Mouse (Mus musculus): ENCODE results near the gene Hist1h3c. TPM values are rescaled to one million over a fixed set of nuclear protein-coding genes. Genes with fewer than 3 reads are reported as not detected.
A peak's percentile ranks its signal among the peaks of the same experiment; 100 is the strongest.
"Not testable (repeated sequence)": the region's sequence is repeated elsewhere in the genome, so short reads cannot be mapped to it uniquely, and the experiment has no call there.

The Hist1h3c gene
- polyA plus RNA-seq, 1 experiment, result 1.2 TPM

DNA sequence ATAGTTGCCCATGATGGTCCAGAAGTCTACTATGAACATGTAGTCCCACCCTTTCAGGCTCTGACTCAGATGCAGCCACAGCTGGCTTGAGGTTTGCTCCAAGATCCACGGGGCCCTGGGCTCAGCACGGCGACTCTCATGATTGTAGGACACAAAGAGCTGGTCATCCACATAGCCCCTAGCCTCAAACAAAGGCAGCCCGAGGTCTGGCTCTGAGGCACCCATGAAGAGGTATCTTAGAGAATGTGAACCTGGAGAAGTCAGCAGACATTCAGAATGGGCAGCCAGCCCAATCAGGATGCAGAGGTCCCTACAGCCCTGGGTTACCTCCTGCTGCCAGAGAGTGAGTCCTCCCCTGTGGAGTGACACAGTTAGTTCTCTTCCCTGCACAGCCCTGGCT, 37.4 kb downstream of the Hist1h3c start:
- no peak for TF ChIP-seq CTCF (IDR thresholded peaks at IDR 0.05; ENCODE audit: low read depth, low read length)
- no peak for TF ChIP-seq POLR2A (IDR thresholded peaks at IDR 0.05; ENCODE audit: borderline replicate concordance, low read depth, low read length)
- Histone ChIP-seq H3K4me3 (ENCODE audit: insufficient read depth, low read length) (no peak overlapping the region), H3K4me1 (ENCODE audit: control insufficient read depth, insufficient read depth, low read length) (peaks cover 57% of the 10 kb centered on the region), H3K27ac (ENCODE audit: insufficient read depth, low read depth, low read length) (no peak overlapping the region)

GRCm38 (mm10) chr13:23706771-23707170, 38.6 kb downstream of the Hist1h3c start:
- TF ChIP-seq CTCF (IDR thresholded peaks at IDR 0.05; ENCODE audit: low read depth, low read length) (no peak), POLR2A (IDR thresholded peaks at IDR 0.05; ENCODE audit: borderline replicate concordance, low read depth, low read length) (no peak)
- Histone ChIP-seq H3K27ac (ENCODE audit: insufficient read depth, low read depth, low read length) (peak overlapping the region; percentile 77), H3K4me1 (ENCODE audit: control insufficient read depth, insufficient read depth, low read length) (peaks cover 60% of the 10 kb centered on the region), H3K4me3 (ENCODE audit: insufficient read depth, low read length) (no peak overlapping the region)

GRCm38 (mm10) chr13:23705751-23706356, 39.5 kb downstream of the Hist1h3c start:
- H3K4me3 ChIP-seq (ENCODE audit: insufficient read depth, low read length), result no peak overlapping the region
- H3K4me1 ChIP-seq (ENCODE audit: control insufficient read depth, insufficient read depth, low read length), result peaks cover 54% of the 10 kb centered on the region
- no peak for TF ChIP-seq CTCF (IDR thresholded peaks at IDR 0.05; ENCODE audit: low read depth, low read length)
- peak overlapping the region; percentile 77 for H3K27ac ChIP-seq (ENCODE audit: insufficient read depth, low read depth, low read length)

- Histone ChIP-seq H3K4me1 (ENCODE audit: control insufficient read depth, insufficient read depth, low read length) (peaks cover 42% of the 10 kb centered on the region), H3K27ac (ENCODE audit: insufficient read depth, low read depth, low read length) (peak overlapping the region; percentile 73)
- not testable (repeated sequence) for H3K4me3 ChIP-seq (ENCODE audit: insufficient read depth, low read length)
These were observed 42.6 kb downstream of the Hist1h3c start for GRCm38 (mm10) chr13:23702801-23703200.

GRCm38 (mm10) chr13:23702220-23702619, 43.2 kb downstream of the Hist1h3c start:
- Histone ChIP-seq H3K4me3 (ENCODE audit: insufficient read depth, low read length) (no peak overlapping the region), H3K27ac (ENCODE audit: insufficient read depth, low read depth, low read length) (peak overlapping the region; percentile 73), H3K4me1 (ENCODE audit: control insufficient read depth, insufficient read depth, low read length) (peaks cover 42% of the 10 kb centered on the region)
- TF ChIP-seq POLR2A (IDR thresholded peaks at IDR 0.05; ENCODE audit: borderline replicate concordance, low read depth, low read length) (no peak), CTCF (IDR thresholded peaks at IDR 0.05; ENCODE audit: low read depth, low read length) (no peak)

GRCm38 (mm10) chr13:23700786-23701520, 44.4 kb downstream of the Hist1h3c start:
- TF ChIP-seq CTCF (IDR thresholded peaks at IDR 0.05; ENCODE audit: low read depth, low read length) (peak; percentile 75), POLR2A (IDR thresholded peaks at IDR 0.05; ENCODE audit: borderline replicate concordance, low read depth, low read length) (no peak)
- Histone ChIP-seq H3K4me1 (ENCODE audit: control insufficient read depth, insufficient read depth, low read length) (peaks cover 37% of the 10 kb centered on the region), H3K4me3 (ENCODE audit: insufficient read depth, low read length) (no peak overlapping the region), H3K27ac (ENCODE audit: insufficient read depth, low read depth, low read length) (peak overlapping the region; percentile 5; the same call in 1 of the 2 replicates)

GRCm38 (mm10) chr13:23699767-23700166, 45.6 kb downstream of the Hist1h3c start:
- H3K4me3 ChIP-seq (ENCODE audit: insufficient read depth, low read length), result no peak overlapping the region
- peaks cover 26% of the 10 kb centered on the region for H3K4me1 ChIP-seq (ENCODE audit: control insufficient read depth, insufficient read depth, low read length)
- TF ChIP-seq CTCF (IDR thresholded peaks at IDR 0.05; ENCODE audit: low read depth, low read length), result no peak
- no peak for TF ChIP-seq POLR2A (IDR thresholded peaks at IDR 0.05; ENCODE audit: borderline replicate concordance, low read depth, low read length)
- H3K27ac ChIP-seq (ENCODE audit: insufficient read depth, low read depth, low read length), result no peak overlapping the region

- Histone ChIP-seq H3K4me1 (ENCODE audit: control insufficient read depth, insufficient read depth, low read length) (peaks cover 24% of the 10 kb centered on the region), H3K4me3 (ENCODE audit: insufficient read depth, low read length) (no peak overlapping the region), H3K27ac (ENCODE audit: insufficient read depth, low read depth, low read length) (peak overlapping the region; percentile 63)
- no peak for TF ChIP-seq CTCF (IDR thresholded peaks at IDR 0.05; ENCODE audit: low read depth, low read length)
- no peak for TF ChIP-seq POLR2A (IDR thresholded peaks at IDR 0.05; ENCODE audit: borderline replicate concordance, low read depth, low read length)
These were observed 46.4 kb downstream of the Hist1h3c start for GRCm38 (mm10) chr13:23698996-23699395.

GRCm38 (mm10) chr13:23698300-23698693, 47.1 kb downstream of the Hist1h3c start, which contains the start of gene Hist1h4c:
Gene Hist1h4c (minus strand): TSS chr13:23698454.
- H3K27ac ChIP-seq (ENCODE audit: insufficient read depth, low read depth, low read length), result peak within 1 kb of the TSS; percentile 63
- H3K4me3 ChIP-seq (ENCODE audit: insufficient read depth, low read length), result peak within 1 kb of the TSS; percentile 49
- TF ChIP-seq POLR2A (IDR thresholded peaks at IDR 0.05; ENCODE audit: borderline replicate concordance, low read depth, low read length) (peak; percentile 97), CTCF (IDR thresholded peaks at IDR 0.05; ENCODE audit: low read depth, low read length) (no peak)
- peaks cover 21% of the 10 kb centered on the region for H3K4me1 ChIP-seq (ENCODE audit: control insufficient read depth, insufficient read depth, low read length)

GRCm38 (mm10) chr13:23697491-23698299, 47.7 kb downstream of the Hist1h3c start:
- Histone ChIP-seq H3K27ac (ENCODE audit: insufficient read depth, low read depth, low read length) (peak overlapping the region; percentile 60), H3K4me1 (ENCODE audit: control insufficient read depth, insufficient read depth, low read length) (peaks cover 16% of the 10 kb centered on the region), H3K4me3 (ENCODE audit: insufficient read depth, low read length) (peak overlapping the region; percentile 49)
- TF ChIP-seq POLR2A (IDR thresholded peaks at IDR 0.05; ENCODE audit: borderline replicate concordance, low read depth, low read length) (no peak), CTCF (IDR thresholded peaks at IDR 0.05; ENCODE audit: low read depth, low read length) (no peak)

Data from bone marrow macrophage, adult 2 months (primary cell).